Mouse (Mus musculus): ENCODE measurements around the gene Gm8890.

Gene Gm8890

DNA sequence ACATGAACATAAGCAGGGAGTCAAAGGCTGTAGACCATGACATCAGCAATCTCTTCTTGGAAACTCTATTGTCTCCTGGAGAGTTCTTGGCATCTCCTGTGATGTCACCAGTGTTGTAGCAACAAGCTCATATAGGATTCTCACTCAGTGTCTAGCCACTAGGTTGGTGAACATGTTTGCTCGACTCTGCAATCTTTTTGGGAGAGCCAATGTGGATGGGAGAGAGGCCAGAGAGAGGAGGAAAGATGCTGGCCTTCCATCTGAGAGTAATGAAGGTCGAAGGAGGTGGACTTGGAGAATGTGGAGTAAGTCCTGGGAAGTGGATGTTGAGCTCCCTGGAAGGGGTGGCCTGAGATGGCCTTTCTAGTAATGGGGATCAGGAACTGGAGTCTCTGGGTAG is at the start of gene Gm8890:
Gene Gm8890 (plus strand): TSS at position 301 of the 400 bp plus-strand sequence.
- 0% methylated on average over 1 of the region's 2 CpGs for WGBS

DNA sequence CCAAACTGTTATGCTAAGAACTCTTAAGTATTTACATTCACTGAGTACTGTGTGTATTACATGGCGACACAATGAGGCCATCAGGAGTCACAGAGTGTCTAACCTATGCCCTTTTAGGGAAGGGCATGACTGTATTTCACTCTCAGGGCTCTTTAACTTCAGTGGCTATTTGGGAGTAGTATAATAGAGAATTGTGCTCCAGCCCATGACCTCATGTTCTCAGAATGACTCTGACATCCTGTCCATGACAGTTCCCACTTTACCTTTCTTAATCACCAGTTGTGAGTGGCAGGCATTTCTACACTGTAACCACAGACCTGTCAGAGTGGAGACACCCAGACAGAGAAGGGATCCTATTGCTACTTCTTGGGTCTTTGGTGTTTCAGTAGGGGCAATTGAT is 388 bp downstream of the Gm8890 start:
- 65% methylated on average over 1 of the region's 1 CpGs for WGBS
